Mouse (Mus musculus): ENCODE measurements around the gene Gpr21. TPM values are rescaled to one million over a fixed set of nuclear protein-coding genes. Genes with fewer than 3 reads are reported as not detected.
A peak's percentile ranks its signal among the peaks of the same experiment; 100 is the strongest.

Gene Gpr21
- polyA plus RNA-seq, 1 experiment from 2014 or later, result 1.0 TPM

- H3K27ac ChIP-seq (ENCODE audit: low read length), result no peak overlapping the region
- ATAC-seq (ENCODE audit: insufficient read depth, low FRiP score), result no peak
- 84% methylated on average over 4 of the region's 4 CpGs for WGBS
Observed at GRCm38 (mm10) chr2:37511134-37511901, 4.8 kb upstream of the Gpr21 start.

GRCm38 (mm10) chr2:37516922-37517462 is 860 bp downstream of the Gpr21 start:
- WGBS, result 39% methylated on average over 4 of the region's 4 CpGs
- no peak; the same call in 1 of the 2 replicates for ATAC-seq (ENCODE audit: insufficient read depth, low FRiP score)
- Histone ChIP-seq H3K4me1 (ENCODE audit: control insufficient read depth, insufficient read depth, low read length) (peaks cover 7% of the 10 kb centered on the region; the same call in 1 of the 2 replicates), H3K27ac (ENCODE audit: low read length) (no peak overlapping the region), H3K4me3 (replicated peaks; ENCODE audit: low read length) (no peak overlapping the region), H3K4me2 (ENCODE audit: low read depth, low read length) (0 out of 2 replicates have a peak overlapping the region, but pooled peaks have one; percentile 3), H3K9ac (ENCODE audit: low read length) (no peak overlapping the region), H3K27me3 (ENCODE audit: control insufficient read depth, insufficient read depth, low read length) (no peaks in the 10 kb centered on the region), H3K9me3 (replicated peaks; ENCODE audit: control insufficient read depth, low read length) (no peaks in the 10 kb centered on the region), H3K36me3 (ENCODE audit: control insufficient read depth, insufficient read depth, low read length) (peaks cover under 1% of the 10 kb centered on the region; the same call in 1 of the 2 replicates)

More at GRCm38 (mm10) chr2:37511134-37511901, 4.8 kb upstream of the Gpr21 start:
- Histone ChIP-seq H3K9me3 (replicated peaks; ENCODE audit: control insufficient read depth, low read length) (no peaks in the 10 kb centered on the region), H3K36me3 (ENCODE audit: control insufficient read depth, insufficient read depth, low read length) (peaks cover 8% of the 10 kb centered on the region; the same call in 1 of the 2 replicates), H3K4me3 (replicated peaks; ENCODE audit: low read length) (no peak overlapping the region), H3K27me3 (ENCODE audit: control insufficient read depth, insufficient read depth, low read length) (no peaks in the 10 kb centered on the region), H3K4me1 (ENCODE audit: control insufficient read depth, insufficient read depth, low read length) (no peaks in the 10 kb centered on the region), H3K4me2 (ENCODE audit: low read depth, low read length) (no peak overlapping the region), H3K9ac (ENCODE audit: low read length) (no peak overlapping the region)

GRCm38 (mm10) chr2:37518561-37519285 is 2.6 kb downstream of the Gpr21 start:
- Histone ChIP-seq H3K36me3 (ENCODE audit: control insufficient read depth, insufficient read depth, low read length) (no peaks in the 10 kb centered on the region), H3K9me3 (replicated peaks; ENCODE audit: control insufficient read depth, low read length) (no peaks in the 10 kb centered on the region), H3K4me3 (replicated peaks; ENCODE audit: low read length) (no peak overlapping the region), H3K9ac (ENCODE audit: low read length) (no peak overlapping the region), H3K4me2 (ENCODE audit: low read depth, low read length) (no peak overlapping the region), H3K4me1 (ENCODE audit: control insufficient read depth, insufficient read depth, low read length) (peaks cover 7% of the 10 kb centered on the region; the same call in 1 of the 2 replicates), H3K27ac (ENCODE audit: low read length) (no peak overlapping the region), H3K27me3 (ENCODE audit: control insufficient read depth, insufficient read depth, low read length) (no peaks in the 10 kb centered on the region)
- WGBS, result 47% methylated on average over 4 of the region's 4 CpGs
- ATAC-seq (ENCODE audit: insufficient read depth, low FRiP score), result peak; percentile 68; the same call in 1 of the 2 replicates

GRCm38 (mm10) chr2:37519286-37519640 is 3.1 kb downstream of the Gpr21 start:
- no peak overlapping the region for H3K4me3 ChIP-seq (replicated peaks; ENCODE audit: low read length)
- no peak overlapping the region for H3K4me2 ChIP-seq (ENCODE audit: low read depth, low read length)
- H3K4me1 ChIP-seq (ENCODE audit: control insufficient read depth, insufficient read depth, low read length), result peaks cover 7% of the 10 kb centered on the region; the same call in 1 of the 2 replicates
- no peak overlapping the region for H3K27ac ChIP-seq (ENCODE audit: low read length)
- ATAC-seq (ENCODE audit: insufficient read depth, low FRiP score), result peak; percentile 68
- WGBS, result 53% methylated on average over 1 of the region's 1 CpGs
- no peaks in the 10 kb centered on the region for H3K9me3 ChIP-seq (replicated peaks; ENCODE audit: control insufficient read depth, low read length)
- H3K27me3 ChIP-seq (ENCODE audit: control insufficient read depth, insufficient read depth, low read length), result no peaks in the 10 kb centered on the region
- H3K9ac ChIP-seq (ENCODE audit: low read length), result no peak overlapping the region
- H3K36me3 ChIP-seq (ENCODE audit: control insufficient read depth, insufficient read depth, low read length), result no peaks in the 10 kb centered on the region

GRCm38 (mm10) chr2:37527587-37527986 is 11.5 kb downstream of the Gpr21 start:
- no peak overlapping the region for H3K27ac ChIP-seq (ENCODE audit: low read length)
- H3K36me3 ChIP-seq (ENCODE audit: control insufficient read depth, insufficient read depth, low read length), result no peaks in the 10 kb centered on the region
- no peak overlapping the region for H3K9ac ChIP-seq (ENCODE audit: low read length)
- H3K27me3 ChIP-seq (ENCODE audit: control insufficient read depth, insufficient read depth, low read length), result no peaks in the 10 kb centered on the region
- no peak overlapping the region for H3K4me2 ChIP-seq (ENCODE audit: low read depth, low read length)
- no peaks in the 10 kb centered on the region for H3K9me3 ChIP-seq (replicated peaks; ENCODE audit: control insufficient read depth, low read length)
- no peak overlapping the region for H3K4me3 ChIP-seq (replicated peaks; ENCODE audit: low read length)
- ATAC-seq (ENCODE audit: insufficient read depth, low FRiP score), result no peak
- 0 out of 2 replicates have a peak, but pooled peaks cover 2% of the 10 kb centered on the region for H3K4me1 ChIP-seq (ENCODE audit: control insufficient read depth, insufficient read depth, low read length)

- H3K27me3 ChIP-seq (ENCODE audit: control insufficient read depth, insufficient read depth, low read length), result no peaks in the 10 kb centered on the region
- ATAC-seq (ENCODE audit: insufficient read depth, low FRiP score), result no peak
- H3K4me2 ChIP-seq (ENCODE audit: low read depth, low read length), result no peak overlapping the region
- no peaks in the 10 kb centered on the region for H3K9me3 ChIP-seq (replicated peaks; ENCODE audit: control insufficient read depth, low read length)
- H3K27ac ChIP-seq (ENCODE audit: low read length), result no peak overlapping the region
- H3K9ac ChIP-seq (ENCODE audit: low read length), result no peak overlapping the region
- no peak overlapping the region for H3K4me3 ChIP-seq (replicated peaks; ENCODE audit: low read length)
- no peaks in the 10 kb centered on the region for H3K36me3 ChIP-seq (ENCODE audit: control insufficient read depth, insufficient read depth, low read length)
- 96% methylated on average over 2 of the region's 2 CpGs for WGBS
- H3K4me1 ChIP-seq (ENCODE audit: control insufficient read depth, insufficient read depth, low read length), result 0 out of 2 replicates have a peak, but pooled peaks cover 2% of the 10 kb centered on the region
Observed at GRCm38 (mm10) chr2:37529397-37529796, 13.3 kb downstream of the Gpr21 start.

- H3K4me3 ChIP-seq (replicated peaks; ENCODE audit: low read length), result no peak overlapping the region
- H3K4me1 ChIP-seq (ENCODE audit: control insufficient read depth, insufficient read depth, low read length), result 0 out of 2 replicates have a peak, but pooled peaks cover 2% of the 10 kb centered on the region
- WGBS, result 86% methylated on average over 1 of the region's 1 CpGs
- no peak overlapping the region for H3K27ac ChIP-seq (ENCODE audit: low read length)
- H3K36me3 ChIP-seq (ENCODE audit: control insufficient read depth, insufficient read depth, low read length), result no peaks in the 10 kb centered on the region
- H3K9ac ChIP-seq (ENCODE audit: low read length), result no peak overlapping the region
- no peak overlapping the region for H3K4me2 ChIP-seq (ENCODE audit: low read depth, low read length)
- no peaks in the 10 kb centered on the region for H3K9me3 ChIP-seq (replicated peaks; ENCODE audit: control insufficient read depth, low read length)
- H3K27me3 ChIP-seq (ENCODE audit: control insufficient read depth, insufficient read depth, low read length), result no peaks in the 10 kb centered on the region
- ATAC-seq (ENCODE audit: insufficient read depth, low FRiP score), result no peak
Observed at GRCm38 (mm10) chr2:37530766-37531165, 14.6 kb downstream of the Gpr21 start.

GRCm38 (mm10) chr2:37531639-37532038 is 15.5 kb downstream of the Gpr21 start:
- WGBS, result 73% methylated on average over 3 of the region's 3 CpGs
- no peaks in the 10 kb centered on the region for H3K36me3 ChIP-seq (ENCODE audit: control insufficient read depth, insufficient read depth, low read length)
- no peak for ATAC-seq (ENCODE audit: insufficient read depth, low FRiP score)
- H3K27me3 ChIP-seq (ENCODE audit: control insufficient read depth, insufficient read depth, low read length), result no peaks in the 10 kb centered on the region
- no peak overlapping the region for H3K27ac ChIP-seq (ENCODE audit: low read length)
- H3K9me3 ChIP-seq (replicated peaks; ENCODE audit: control insufficient read depth, low read length), result no peaks in the 10 kb centered on the region
- H3K4me1 ChIP-seq (ENCODE audit: control insufficient read depth, insufficient read depth, low read length), result 0 out of 2 replicates have a peak, but pooled peaks cover 2% of the 10 kb centered on the region
- H3K9ac ChIP-seq (ENCODE audit: low read length), result no peak overlapping the region
- no peak overlapping the region for H3K4me3 ChIP-seq (replicated peaks; ENCODE audit: low read length)
- H3K4me2 ChIP-seq (ENCODE audit: low read depth, low read length), result no peak overlapping the region
